Mouse (Mus musculus): ENCODE measurements around the gene Mccc1. TPM values are rescaled to one million over a fixed set of nuclear protein-coding genes. Genes with fewer than 3 reads are reported as not detected.

Mccc1 gene
- polyA plus RNA-seq, 1 experiment from 2014 or later, result 32.1 TPM

DNA sequence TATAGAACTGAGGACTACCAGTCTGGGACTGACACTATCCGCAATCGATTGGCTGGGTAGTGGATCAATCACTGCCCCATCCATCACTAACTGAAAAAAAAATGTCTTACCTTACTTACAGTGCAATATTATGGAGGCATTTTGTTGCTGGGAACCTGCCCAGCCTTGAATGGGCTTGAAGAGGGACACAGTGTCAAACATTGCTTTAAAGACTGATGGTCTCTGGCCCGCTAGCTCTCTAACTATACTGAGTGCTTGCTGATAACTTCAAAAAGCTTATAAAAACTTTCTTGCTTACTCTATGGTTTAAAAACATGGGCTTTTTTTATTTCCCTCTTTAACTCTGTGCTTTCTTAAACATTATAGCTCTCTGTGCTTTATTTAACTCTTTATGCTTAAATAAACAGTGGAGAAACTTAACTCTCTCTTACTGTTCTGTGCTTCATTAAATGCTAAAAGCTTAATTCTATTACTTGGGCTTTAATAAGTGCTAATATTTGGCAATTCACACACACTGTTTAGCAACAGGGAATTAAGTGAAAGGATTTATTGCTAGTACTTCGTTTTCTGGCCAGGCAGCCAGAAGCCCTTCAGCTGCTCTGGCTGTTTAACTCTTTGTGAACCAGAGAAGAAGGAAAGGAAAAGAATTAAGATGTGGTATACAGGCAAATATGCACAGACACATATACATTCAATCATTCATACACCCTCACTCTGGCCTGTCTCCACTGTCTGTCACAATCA, 8.1 kb upstream of the Mccc1 start:
- no peaks in the 10 kb centered on the region for H3K27me3 ChIP-seq (ENCODE audit: control insufficient read depth, insufficient read depth, low read length)
- H3K4me2 ChIP-seq (ENCODE audit: low read depth, low read length), result no peak overlapping the region
- H3K27ac ChIP-seq (ENCODE audit: low read depth, low read length), result no peak overlapping the region
- H3K9me3 ChIP-seq (ENCODE audit: control insufficient read depth, low read length), result no peaks in the 10 kb centered on the region
- H3K4me3 ChIP-seq (ENCODE audit: low read depth, low read length), result no peak overlapping the region
- H3K9ac ChIP-seq (replicated peaks; ENCODE audit: low read depth, low read length), result no peak overlapping the region
- H3K4me1 ChIP-seq (ENCODE audit: control insufficient read depth, insufficient read depth, low read length), result no peaks in the 10 kb centered on the region
- 68% methylated on average over 4 of the region's 4 CpGs for WGBS
- no peaks in the 10 kb centered on the region for H3K36me3 ChIP-seq (ENCODE audit: control insufficient read depth, insufficient read depth, low read length)
- no peak for ATAC-seq (ENCODE audit: low read depth)

DNA sequence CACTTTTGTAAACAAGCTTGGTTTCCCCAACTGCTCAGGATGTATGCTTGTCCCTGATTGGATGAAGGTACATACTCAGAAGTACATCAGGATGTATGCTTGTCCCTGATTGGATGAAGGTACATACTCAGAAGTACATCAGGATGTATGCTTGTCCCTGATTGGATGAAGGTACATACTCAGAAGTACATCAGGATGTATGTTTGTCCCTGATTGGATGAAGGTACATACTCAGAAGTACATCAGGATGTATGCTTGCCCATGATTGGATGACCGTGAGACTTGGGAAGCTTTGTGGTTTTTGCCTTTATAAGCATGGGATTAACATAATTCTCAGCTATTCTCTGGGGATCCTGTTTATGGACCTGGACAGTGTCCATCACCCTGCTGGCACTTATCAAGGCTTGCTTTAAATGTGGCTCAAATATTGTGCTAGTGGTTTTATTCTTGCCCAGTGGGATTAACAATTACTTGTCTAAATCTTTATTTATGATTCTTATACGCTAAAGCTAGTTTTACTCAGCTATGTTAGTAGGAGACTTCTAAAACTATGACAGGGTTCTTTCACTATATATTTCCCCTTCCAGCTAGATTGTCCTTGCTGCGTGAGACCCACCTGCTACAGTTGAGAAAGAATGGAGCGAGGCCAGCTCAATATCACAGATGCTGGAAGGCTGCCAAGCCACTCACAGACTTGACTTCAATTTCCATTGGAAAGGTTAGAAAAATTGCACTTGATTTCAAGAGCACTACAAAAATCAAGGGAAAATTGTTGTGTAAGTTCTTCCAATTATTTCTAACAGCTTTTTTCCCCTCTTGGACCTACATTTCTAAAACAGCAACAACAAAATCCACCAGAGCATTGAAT, 3.8 kb upstream of the Mccc1 start:
- WGBS, result 58% methylated on average over 4 of the region's 4 CpGs
- H3K9me3 ChIP-seq (ENCODE audit: control insufficient read depth, low read length), result no peaks in the 10 kb centered on the region
- H3K4me1 ChIP-seq (ENCODE audit: control insufficient read depth, insufficient read depth, low read length), result 0 out of 2 replicates have a peak, but pooled peaks cover 5% of the 10 kb centered on the region
- no peak overlapping the region for H3K4me3 ChIP-seq (ENCODE audit: low read depth, low read length)
- H3K4me2 ChIP-seq (ENCODE audit: low read depth, low read length), result no peak overlapping the region
- no peaks in the 10 kb centered on the region for H3K27me3 ChIP-seq (ENCODE audit: control insufficient read depth, insufficient read depth, low read length)
- H3K36me3 ChIP-seq (ENCODE audit: control insufficient read depth, insufficient read depth, low read length), result no peaks in the 10 kb centered on the region
- ATAC-seq (ENCODE audit: low read depth), result no peak
- H3K9ac ChIP-seq (replicated peaks; ENCODE audit: low read depth, low read length), result no peak overlapping the region
- no peak overlapping the region for H3K27ac ChIP-seq (ENCODE audit: low read depth, low read length)

DNA sequence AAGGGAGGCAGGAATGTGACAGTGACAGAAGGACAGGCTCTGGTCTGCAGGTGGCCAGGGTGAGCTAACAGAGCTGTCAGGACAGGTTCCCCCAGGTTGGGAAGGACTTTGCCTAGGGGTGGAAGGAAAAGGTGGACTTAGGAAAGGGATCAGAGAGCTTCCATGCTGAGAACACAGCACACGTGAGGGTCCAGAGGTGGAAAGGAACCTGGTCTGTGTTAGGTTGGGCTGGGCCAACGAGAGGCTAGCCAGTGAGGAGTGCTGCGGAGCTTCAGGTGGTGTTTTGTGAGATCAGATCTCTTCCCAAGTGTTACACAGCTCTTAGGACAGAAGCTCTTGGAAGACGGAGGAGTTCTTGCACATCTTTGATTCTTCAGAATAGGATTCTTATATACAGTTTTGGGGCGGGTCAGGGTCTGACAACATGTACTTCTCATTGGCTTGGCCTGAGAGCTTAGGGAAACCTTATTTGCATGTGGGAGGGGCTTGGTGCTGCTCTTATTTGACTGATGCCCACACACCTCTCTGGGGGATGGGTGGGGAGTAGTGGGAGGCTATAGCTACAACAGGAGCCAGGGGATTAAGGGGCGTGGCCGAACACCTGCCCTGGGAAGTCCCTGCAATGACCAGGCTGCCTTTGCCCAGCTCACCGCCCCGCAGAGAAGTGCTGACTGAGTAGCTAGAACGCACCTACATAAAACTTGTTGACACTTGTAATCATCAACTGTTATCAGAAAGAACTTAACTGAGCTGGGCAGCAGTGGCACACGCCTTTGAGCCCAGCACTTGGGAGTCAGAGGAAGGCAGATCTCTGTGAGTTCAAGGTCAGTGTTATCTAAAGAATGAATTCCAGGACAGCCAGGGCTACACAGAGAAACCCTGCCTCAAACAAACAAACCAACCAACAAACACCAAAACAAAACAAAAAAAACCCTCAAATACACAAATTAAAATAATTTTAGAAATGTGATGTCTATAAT, 5.6 kb downstream of the Mccc1 start:
- H3K4me1 ChIP-seq (ENCODE audit: control insufficient read depth, insufficient read depth, low read length), result 0 out of 2 replicates have a peak, but pooled peaks cover 6% of the 10 kb centered on the region
- no peak overlapping the region for H3K9ac ChIP-seq (replicated peaks; ENCODE audit: low read depth, low read length)
- no peak overlapping the region for H3K4me2 ChIP-seq (ENCODE audit: low read depth, low read length)
- H3K9me3 ChIP-seq (ENCODE audit: control insufficient read depth, low read length), result no peaks in the 10 kb centered on the region
- no peak for ATAC-seq (ENCODE audit: low read depth)
- no peaks in the 10 kb centered on the region for H3K27me3 ChIP-seq (ENCODE audit: control insufficient read depth, insufficient read depth, low read length)
- 73% methylated on average over 11 of the region's 11 CpGs for WGBS
- no peak overlapping the region for H3K4me3 ChIP-seq (ENCODE audit: low read depth, low read length)
- no peak overlapping the region for H3K27ac ChIP-seq (ENCODE audit: low read depth, low read length)
- H3K36me3 ChIP-seq (ENCODE audit: control insufficient read depth, insufficient read depth, low read length), result peaks cover 11% of the 10 kb centered on the region

DNA sequence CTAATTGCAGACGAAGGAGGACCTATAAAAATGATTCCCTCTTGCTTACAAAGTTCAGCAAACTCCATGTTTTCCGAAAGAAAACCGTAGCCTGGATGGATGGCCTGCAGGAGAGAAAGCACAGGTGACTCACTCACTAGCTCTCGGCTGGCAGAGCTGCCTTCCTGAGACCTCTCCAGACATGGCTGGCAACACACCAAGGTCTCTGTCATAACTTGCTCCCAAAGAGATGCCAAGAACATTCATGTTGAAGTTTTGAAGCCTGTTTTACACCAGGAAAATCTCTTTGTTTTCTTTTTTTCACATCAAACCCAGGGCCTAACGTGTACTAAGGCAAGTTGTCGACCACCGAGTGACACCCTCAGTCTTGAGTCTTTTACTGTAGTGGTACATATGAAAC, 9.8 kb downstream of the Mccc1 start:
- no peak for ATAC-seq (ENCODE audit: low read depth)
- H3K9ac ChIP-seq (replicated peaks; ENCODE audit: low read depth, low read length), result no peak overlapping the region
- no peak overlapping the region for H3K4me2 ChIP-seq (ENCODE audit: low read depth, low read length)
- H3K27ac ChIP-seq (ENCODE audit: low read depth, low read length), result no peak overlapping the region
- WGBS, result 95% methylated on average over 7 of the region's 7 CpGs
- peaks cover 26% of the 10 kb centered on the region for H3K36me3 ChIP-seq (ENCODE audit: control insufficient read depth, insufficient read depth, low read length)
- no peak overlapping the region for H3K4me3 ChIP-seq (ENCODE audit: low read depth, low read length)
- no peaks in the 10 kb centered on the region for H3K9me3 ChIP-seq (ENCODE audit: control insufficient read depth, low read length)
- H3K27me3 ChIP-seq (ENCODE audit: control insufficient read depth, insufficient read depth, low read length), result no peaks in the 10 kb centered on the region
- H3K4me1 ChIP-seq (ENCODE audit: control insufficient read depth, insufficient read depth, low read length), result no peaks in the 10 kb centered on the region

DNA sequence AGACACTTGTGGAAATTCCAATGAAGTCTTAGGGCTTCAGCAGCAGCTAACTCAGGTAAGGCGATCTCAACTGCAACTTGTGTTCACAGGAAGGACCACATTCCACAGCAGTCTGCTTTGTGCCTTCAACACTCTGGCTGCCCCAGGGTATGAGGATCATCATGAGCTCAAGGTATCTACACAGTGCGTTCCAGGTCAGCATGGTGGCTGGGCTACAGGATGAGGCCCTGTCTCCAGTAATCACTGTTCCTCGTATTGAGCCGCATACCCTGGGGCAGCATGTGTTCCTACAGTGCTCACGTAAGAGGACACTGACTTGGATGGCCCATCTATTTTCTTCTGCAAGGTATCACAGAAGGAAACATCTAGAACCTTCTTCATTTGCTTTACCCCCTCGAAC, 12.4 kb downstream of the Mccc1 start:
- no peak overlapping the region for H3K9ac ChIP-seq (replicated peaks; ENCODE audit: low read depth, low read length)
- no peaks in the 10 kb centered on the region for H3K9me3 ChIP-seq (ENCODE audit: control insufficient read depth, low read length)
- no peak overlapping the region for H3K4me3 ChIP-seq (ENCODE audit: low read depth, low read length)
- H3K27ac ChIP-seq (ENCODE audit: low read depth, low read length), result no peak overlapping the region
- H3K4me2 ChIP-seq (ENCODE audit: low read depth, low read length), result no peak overlapping the region
- no peaks in the 10 kb centered on the region for H3K4me1 ChIP-seq (ENCODE audit: control insufficient read depth, insufficient read depth, low read length)
- peaks cover 35% of the 10 kb centered on the region for H3K36me3 ChIP-seq (ENCODE audit: control insufficient read depth, insufficient read depth, low read length)
- 97% methylated on average over 6 of the region's 6 CpGs for WGBS
- ATAC-seq (ENCODE audit: low read depth), result no peak
- H3K27me3 ChIP-seq (ENCODE audit: control insufficient read depth, insufficient read depth, low read length), result no peaks in the 10 kb centered on the region

DNA sequence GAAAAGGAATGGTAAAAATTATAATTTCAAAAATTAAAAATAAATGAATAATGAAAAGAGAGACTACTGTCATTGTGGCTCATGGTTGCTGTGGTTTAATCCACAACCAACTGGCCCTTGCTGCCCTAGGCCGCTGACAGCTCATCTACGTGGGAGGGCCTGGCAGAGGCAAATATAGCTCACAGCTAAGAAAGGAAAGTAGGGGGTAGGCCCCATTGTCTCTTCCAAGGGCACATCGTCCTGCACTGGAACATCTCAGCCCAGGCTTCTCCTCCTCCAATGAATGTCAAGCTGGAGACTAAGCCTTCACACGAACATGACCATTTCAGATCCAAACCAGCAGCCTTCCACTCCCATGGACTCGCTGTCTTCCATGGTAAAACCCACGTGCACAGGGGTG, 14.2 kb downstream of the Mccc1 start:
- H3K36me3 ChIP-seq (ENCODE audit: control insufficient read depth, insufficient read depth, low read length), result peaks cover 38% of the 10 kb centered on the region
- ATAC-seq (ENCODE audit: low read depth), result no peak
- H3K27me3 ChIP-seq (ENCODE audit: control insufficient read depth, insufficient read depth, low read length), result no peaks in the 10 kb centered on the region
- no peak overlapping the region for H3K9ac ChIP-seq (replicated peaks; ENCODE audit: low read depth, low read length)
- WGBS, result 92% methylated on average over 6 of the region's 6 CpGs
- H3K27ac ChIP-seq (ENCODE audit: low read depth, low read length), result no peak overlapping the region
- no peaks in the 10 kb centered on the region for H3K9me3 ChIP-seq (ENCODE audit: control insufficient read depth, low read length)
- H3K4me3 ChIP-seq (ENCODE audit: low read depth, low read length), result no peak overlapping the region
- no peaks in the 10 kb centered on the region for H3K4me1 ChIP-seq (ENCODE audit: control insufficient read depth, insufficient read depth, low read length)
- no peak overlapping the region for H3K4me2 ChIP-seq (ENCODE audit: low read depth, low read length)

DNA sequence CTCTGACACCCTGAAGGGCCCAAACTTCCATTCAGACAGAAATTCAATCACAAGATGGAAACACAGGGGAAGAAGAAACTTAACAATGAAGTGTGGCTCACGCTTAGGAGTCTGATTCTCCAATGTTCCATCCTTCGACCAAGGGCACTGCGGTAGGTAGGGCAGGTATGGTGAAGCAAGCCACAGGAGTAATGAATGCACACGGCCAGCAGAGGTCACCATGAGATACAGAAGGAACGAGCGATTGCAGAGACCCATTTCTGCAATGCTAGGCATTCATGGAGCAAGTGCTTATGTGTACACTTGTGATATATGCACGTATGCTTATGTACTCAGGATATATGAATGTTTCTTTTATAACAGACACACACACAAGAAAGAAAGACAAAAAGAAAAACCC, 26.9 kb downstream of the Mccc1 start:
- Histone ChIP-seq H3K4me3 (ENCODE audit: low read depth, low read length) (no peak overlapping the region), H3K36me3 (ENCODE audit: control insufficient read depth, insufficient read depth, low read length) (peaks cover 47% of the 10 kb centered on the region), H3K9ac (replicated peaks; ENCODE audit: low read depth, low read length) (no peak overlapping the region), H3K9me3 (ENCODE audit: control insufficient read depth, low read length) (no peaks in the 10 kb centered on the region), H3K27ac (ENCODE audit: low read depth, low read length) (no peak overlapping the region), H3K27me3 (ENCODE audit: control insufficient read depth, insufficient read depth, low read length) (no peaks in the 10 kb centered on the region), H3K4me1 (ENCODE audit: control insufficient read depth, insufficient read depth, low read length) (no peaks in the 10 kb centered on the region), H3K4me2 (ENCODE audit: low read depth, low read length) (no peak overlapping the region)
- 80% methylated on average over 7 of the region's 7 CpGs for WGBS
- peak; percentile 51; the same call in 1 of the 2 replicates for ATAC-seq (ENCODE audit: low read depth)

DNA sequence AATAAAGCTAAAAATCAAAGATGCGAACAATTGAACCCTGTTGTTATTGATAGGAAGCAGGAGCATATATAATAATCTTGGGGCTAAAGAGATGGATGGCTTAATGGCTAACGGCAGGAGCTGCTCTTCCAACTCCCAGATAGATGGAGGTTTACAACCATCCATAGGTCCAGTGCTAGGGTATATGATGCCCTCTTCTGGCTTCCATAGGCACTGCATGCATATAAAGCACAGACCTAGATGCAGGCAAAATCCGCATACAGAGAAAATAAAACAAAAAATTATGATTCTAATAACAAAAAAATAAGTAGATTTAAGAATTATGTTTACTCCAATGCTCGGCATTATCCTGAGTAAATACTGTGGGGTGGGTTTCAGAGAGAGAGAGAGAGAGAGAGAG, 27.5 kb downstream of the Mccc1 start:
- no peaks in the 10 kb centered on the region for H3K27me3 ChIP-seq (ENCODE audit: control insufficient read depth, insufficient read depth, low read length)
- H3K27ac ChIP-seq (ENCODE audit: low read depth, low read length), result no peak overlapping the region
- H3K36me3 ChIP-seq (ENCODE audit: control insufficient read depth, insufficient read depth, low read length), result peaks cover 46% of the 10 kb centered on the region
- no peak overlapping the region for H3K4me2 ChIP-seq (ENCODE audit: low read depth, low read length)
- H3K4me3 ChIP-seq (ENCODE audit: low read depth, low read length), result no peak overlapping the region
- 77% methylated on average over 4 of the region's 4 CpGs for whole genome bisulfite sequencing
- ATAC-seq (ENCODE audit: low read depth), result no peak
- H3K9ac ChIP-seq (replicated peaks; ENCODE audit: low read depth, low read length), result no peak overlapping the region
- H3K4me1 ChIP-seq (ENCODE audit: control insufficient read depth, insufficient read depth, low read length), result no peaks in the 10 kb centered on the region
- no peaks in the 10 kb centered on the region for H3K9me3 ChIP-seq (ENCODE audit: control insufficient read depth, low read length)

All from neural tube, embryonic 14.5 days (tissue).